Mouse (Mus musculus): ENCODE results near the gene Slc25a47. TPM values are rescaled to one million over a fixed set of nuclear protein-coding genes. Genes with fewer than 3 reads are reported as not detected.

Slc25a47 gene
- 13.1 and 15.6 TPM in 2 replicates for polyA plus RNA-seq (2016; fragmentation: Nextera tagmentation; extraction: Ambion mirVana)

DNA sequence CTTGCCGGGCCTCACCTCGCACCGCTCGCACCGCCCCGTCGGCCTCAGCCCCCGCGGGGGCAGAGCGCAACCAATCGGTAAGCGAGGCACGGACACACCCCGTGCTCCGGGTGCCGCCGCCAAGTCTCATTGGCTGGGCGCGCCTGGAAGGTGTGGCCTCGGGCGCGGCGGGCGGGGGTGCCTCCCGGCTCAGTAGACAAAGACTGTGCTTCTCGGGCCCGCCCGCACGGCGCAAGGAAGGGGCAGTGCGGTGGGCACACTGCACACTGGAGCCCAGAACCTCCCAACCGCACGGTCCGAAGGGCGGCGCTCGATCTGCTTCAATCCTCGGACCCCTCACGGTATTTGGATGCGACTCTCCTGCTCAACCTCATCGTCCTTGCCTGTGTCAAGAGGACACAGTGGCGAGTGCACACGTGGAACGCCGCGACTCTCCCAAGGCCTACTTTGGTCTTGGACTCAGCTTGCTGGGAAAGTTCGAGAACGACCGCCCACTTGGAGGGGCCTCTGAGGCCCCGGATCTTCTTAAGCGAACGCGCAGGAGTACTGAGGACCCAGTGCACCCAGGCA, at the start of gene Slc25a47, which contains the start of gene Slc25a29:
Gene Slc25a47 (plus strand): TSS at position 207 of the 570 bp plus-strand sequence.
Gene Slc25a29 (minus strand): TSS at position 44 of the 570 bp plus-strand sequence.
- peak within 1 kb of the TSS; percentile 79 for H3K4me3 ChIP-seq
- 0 out of 2 replicates have a peak, but pooled peaks cover 9% of the 10 kb centered on the region for H3K27me3 ChIP-seq (ENCODE audit: low read depth, poor library complexity, severe bottlenecking)
- H3K27ac ChIP-seq: peak within 1 kb of the TSS; percentile 88
- H3K36me3 ChIP-seq: peaks cover 49% of the 10 kb centered on the region
- WGBS: under 1% methylated on average over 53 of the region's 53 CpGs
- peaks cover 49% of the 10 kb centered on the region for H3K4me1 ChIP-seq
- no peaks in the 10 kb centered on the region for H3K9me3 ChIP-seq (replicated peaks)
- DNase-seq (ENCODE audit: low spot score): peak; percentile 96

DNA sequence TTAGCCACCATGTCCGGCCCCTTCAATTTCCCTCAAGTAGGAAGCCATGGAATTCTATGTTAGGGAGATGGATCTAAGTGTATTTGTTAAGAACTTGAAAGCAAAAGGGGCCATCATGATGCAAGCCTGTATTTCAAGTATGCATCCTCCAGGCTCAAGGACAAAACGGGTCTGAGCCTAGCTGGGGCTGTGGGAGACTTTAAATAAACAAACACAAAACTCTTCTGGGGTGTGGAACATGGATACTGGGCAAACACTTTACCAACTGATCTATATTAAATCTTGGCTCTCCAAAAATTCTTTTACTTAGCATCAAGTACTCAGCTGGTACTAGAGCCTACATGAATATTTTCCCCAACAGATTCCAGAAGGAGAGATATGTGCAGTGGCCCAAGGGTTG, 48.5 kb upstream of the Slc25a47 start:
- WGBS: 90% methylated on average over 2 of the region's 2 CpGs
- peaks cover 44% of the 10 kb centered on the region for H3K36me3 ChIP-seq
- peaks cover 7% of the 10 kb centered on the region; the same call in 1 of the 2 replicates for H3K4me1 ChIP-seq
- no peak for DNase-seq (ENCODE audit: low spot score)
- no peaks in the 10 kb centered on the region for H3K9me3 ChIP-seq (replicated peaks)
- H3K4me3 ChIP-seq: no peak overlapping the region
- no peak overlapping the region for H3K27ac ChIP-seq
- no peaks in the 10 kb centered on the region for H3K27me3 ChIP-seq (ENCODE audit: low read depth, poor library complexity, severe bottlenecking)

DNA sequence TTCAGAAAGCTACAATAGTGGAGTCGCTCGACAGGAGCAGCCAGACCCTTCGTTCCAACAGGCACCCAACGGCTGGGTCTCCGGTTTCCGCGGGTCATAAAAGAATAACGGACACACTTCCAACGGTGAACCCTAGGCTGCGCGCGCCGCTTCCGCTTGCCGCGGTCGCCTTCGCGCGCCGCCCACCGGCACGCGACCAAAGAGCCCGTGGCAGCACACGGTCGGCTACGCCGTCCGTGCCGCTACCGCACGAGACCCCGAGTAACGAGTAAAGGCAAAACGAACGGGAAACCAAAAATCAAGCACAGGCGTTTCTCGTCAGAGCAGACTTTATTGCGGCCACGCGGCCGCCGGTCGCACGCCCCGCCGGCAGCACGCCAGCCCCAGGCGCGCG, 43.7 kb upstream of the Slc25a47 start:
- no peaks in the 10 kb centered on the region for H3K9me3 ChIP-seq (replicated peaks)
- H3K27ac ChIP-seq: peak overlapping the region; percentile 97
- H3K36me3 ChIP-seq: peaks cover 17% of the 10 kb centered on the region
- under 1% methylated on average over 52 of the region's 52 CpGs for WGBS
- DNase-seq (ENCODE audit: low spot score): peak; percentile 84
- H3K4me3 ChIP-seq: peak overlapping the region; percentile 92
- peaks cover 18% of the 10 kb centered on the region for H3K4me1 ChIP-seq
- no peaks in the 10 kb centered on the region for H3K27me3 ChIP-seq (ENCODE audit: low read depth, poor library complexity, severe bottlenecking)

DNA sequence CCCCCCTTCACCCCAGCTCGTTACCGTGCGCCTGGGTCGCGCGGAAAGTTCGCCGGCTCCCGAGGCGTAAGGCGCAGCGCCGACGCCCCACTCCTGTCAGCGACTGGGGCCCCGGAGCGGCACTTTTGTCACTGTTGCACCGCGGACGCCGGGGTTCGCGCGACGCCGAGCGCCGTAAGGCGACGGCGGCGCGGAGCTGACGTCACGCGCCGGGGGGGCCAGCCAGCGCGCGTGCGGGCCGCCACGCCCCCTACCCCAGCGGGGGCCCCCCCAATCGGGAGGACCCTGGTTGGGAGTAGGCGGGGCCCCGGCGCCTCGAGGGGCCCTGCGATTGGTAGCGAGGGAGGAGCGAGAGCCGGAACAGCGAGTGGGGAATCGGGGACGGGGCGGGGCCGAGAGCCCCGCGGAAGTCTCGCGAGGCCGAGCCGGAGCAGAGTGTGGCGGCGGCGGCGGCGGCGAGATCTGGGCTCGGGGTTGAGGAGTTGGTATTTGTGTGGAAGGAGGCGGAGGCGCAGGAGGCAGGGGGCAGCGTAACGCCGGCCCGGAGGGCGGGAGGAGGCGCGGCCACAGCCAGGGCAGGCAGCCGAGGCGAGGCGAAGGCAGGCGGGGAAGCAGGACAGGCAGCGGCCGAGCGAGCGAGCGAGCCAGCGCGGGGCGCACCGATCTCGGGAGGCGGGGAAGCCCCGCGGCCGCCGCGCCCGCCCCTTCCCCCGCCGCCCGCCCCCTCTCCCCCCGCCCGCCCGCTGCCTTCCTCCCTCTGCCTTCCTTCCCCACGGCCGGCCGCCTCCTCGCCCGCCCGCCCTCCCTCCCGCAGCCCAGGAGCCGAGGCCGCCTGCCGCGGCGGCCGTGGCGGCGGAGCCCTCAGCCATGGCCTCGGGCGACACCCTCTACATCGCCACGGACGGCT, 43.0 kb upstream of the Slc25a47 start, which contains the start of gene Yy1:
Gene Yy1 (plus strand): TSS at position 428 of the 907 bp plus-strand sequence.
- Histone ChIP-seq H3K36me3 (peaks cover 16% of the 10 kb centered on the region), H3K27ac (peak within 1 kb of the TSS; percentile 97), H3K4me1 (peaks cover 18% of the 10 kb centered on the region), H3K4me3 (peak within 1 kb of the TSS; percentile 92), H3K27me3 (ENCODE audit: low read depth, poor library complexity, severe bottlenecking) (no peaks in the 10 kb centered on the region), H3K9me3 (replicated peaks) (no peaks in the 10 kb centered on the region)
- under 1% methylated on average over 98 of the region's 127 CpGs for WGBS
- peak; percentile 98 for DNase-seq (ENCODE audit: low spot score)

DNA sequence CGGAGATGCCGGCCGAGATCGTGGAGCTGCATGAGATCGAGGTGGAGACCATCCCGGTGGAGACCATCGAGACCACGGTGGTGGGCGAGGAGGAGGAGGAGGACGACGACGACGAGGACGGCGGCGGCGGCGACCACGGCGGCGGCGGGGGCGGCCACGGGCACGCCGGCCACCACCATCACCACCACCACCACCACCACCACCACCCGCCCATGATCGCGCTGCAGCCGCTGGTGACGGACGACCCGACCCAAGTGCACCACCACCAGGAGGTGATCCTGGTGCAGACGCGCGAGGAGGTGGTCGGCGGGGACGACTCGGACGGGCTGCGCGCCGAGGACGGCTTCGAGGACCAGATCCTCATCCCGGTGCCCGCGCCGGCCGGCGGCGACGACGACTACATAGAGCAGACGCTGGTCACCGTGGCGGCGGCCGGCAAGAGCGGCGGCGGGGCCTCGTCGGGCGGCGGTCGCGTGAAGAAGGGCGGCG, 42.3 kb upstream of the Slc25a47 start:
- Histone ChIP-seq H3K4me3 (peak overlapping the region; percentile 92), H3K9me3 (replicated peaks) (no peaks in the 10 kb centered on the region), H3K27me3 (ENCODE audit: low read depth, poor library complexity, severe bottlenecking) (no peaks in the 10 kb centered on the region), H3K27ac (peak overlapping the region; percentile 97), H3K4me1 (peaks cover 18% of the 10 kb centered on the region), H3K36me3 (peaks cover 11% of the 10 kb centered on the region)
- peak; percentile 53 for DNase-seq (ENCODE audit: low spot score)
- under 1% methylated on average over 51 of the region's 71 CpGs for WGBS

DNA sequence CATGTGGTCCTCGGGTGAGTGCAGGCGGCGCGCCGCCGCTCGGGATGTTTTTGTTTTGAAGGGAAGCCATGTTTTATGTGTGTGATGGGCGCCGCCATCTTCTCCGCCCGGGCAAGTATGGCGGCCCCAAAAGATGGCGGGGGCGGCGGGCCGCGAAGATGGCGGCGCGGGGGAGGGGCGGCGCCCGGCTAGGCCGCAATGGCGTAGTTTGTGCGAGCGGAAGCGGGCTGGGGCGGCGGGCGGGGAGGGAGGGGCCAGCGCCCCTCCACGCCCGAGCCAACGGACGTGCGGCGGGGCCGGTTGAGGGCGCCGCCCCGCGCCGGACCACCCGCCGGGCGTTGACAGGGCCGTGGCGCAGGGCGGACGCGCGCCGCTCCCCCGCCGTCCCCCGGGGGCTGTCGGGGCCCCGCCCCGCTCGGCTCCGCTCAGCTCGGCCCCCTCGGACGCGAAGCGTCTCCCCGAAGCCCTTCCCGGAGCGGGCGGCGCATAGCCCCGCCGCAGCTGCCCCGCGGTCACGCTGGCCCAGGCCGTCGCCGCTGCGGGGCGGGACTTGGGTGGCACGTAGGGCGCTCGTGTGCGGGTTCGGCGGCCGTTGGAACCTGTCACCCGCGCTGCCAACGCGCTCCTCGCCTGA, 41.7 kb upstream of the Slc25a47 start:
- under 1% methylated on average over 92 of the region's 94 CpGs for WGBS
- Histone ChIP-seq H3K36me3 (peaks cover 13% of the 10 kb centered on the region), H3K4me1 (peaks cover 18% of the 10 kb centered on the region), H3K27me3 (ENCODE audit: low read depth, poor library complexity, severe bottlenecking) (no peaks in the 10 kb centered on the region), H3K9me3 (replicated peaks) (no peaks in the 10 kb centered on the region), H3K4me3 (peak overlapping the region; percentile 92), H3K27ac (peak overlapping the region; percentile 97)
- DNase-seq (ENCODE audit: low spot score): peak; percentile 89

DNA sequence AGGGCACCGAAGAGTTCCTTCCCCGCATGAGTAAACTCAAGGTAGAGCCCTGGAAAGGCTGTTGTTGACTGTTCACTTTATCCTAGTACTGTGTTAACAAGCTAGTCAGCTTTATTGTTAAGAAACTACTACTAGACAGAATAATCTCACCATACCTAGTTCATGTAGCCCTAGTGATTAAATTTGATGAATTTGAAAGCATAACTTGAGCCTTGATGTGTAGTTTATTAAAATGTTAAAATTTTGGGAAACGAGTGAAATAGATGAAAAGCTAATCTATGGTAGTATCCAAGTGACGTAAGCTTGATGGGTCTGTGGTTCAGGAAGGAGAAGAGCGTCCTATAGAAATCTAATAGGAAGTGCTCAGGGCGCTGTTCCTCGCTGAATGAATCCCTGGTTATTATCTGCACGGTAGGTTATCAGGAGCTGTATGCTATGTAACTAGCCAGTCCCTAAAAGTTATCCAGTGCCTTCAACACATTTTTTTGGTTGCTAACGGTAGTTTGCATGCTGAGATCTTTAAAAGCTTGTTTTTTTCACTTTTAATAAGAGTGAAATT, 40.8 kb upstream of the Slc25a47 start:
- H3K9me3 ChIP-seq (replicated peaks): no peaks in the 10 kb centered on the region
- peak overlapping the region; percentile 97 for H3K27ac ChIP-seq
- peaks cover 18% of the 10 kb centered on the region for H3K4me1 ChIP-seq
- H3K36me3 ChIP-seq: peaks cover 19% of the 10 kb centered on the region
- WGBS: 38% methylated on average over 9 of the region's 9 CpGs
- peak overlapping the region; percentile 92 for H3K4me3 ChIP-seq
- DNase-seq (ENCODE audit: low spot score): no peak
- no peaks in the 10 kb centered on the region for H3K27me3 ChIP-seq (ENCODE audit: low read depth, poor library complexity, severe bottlenecking)

DNA sequence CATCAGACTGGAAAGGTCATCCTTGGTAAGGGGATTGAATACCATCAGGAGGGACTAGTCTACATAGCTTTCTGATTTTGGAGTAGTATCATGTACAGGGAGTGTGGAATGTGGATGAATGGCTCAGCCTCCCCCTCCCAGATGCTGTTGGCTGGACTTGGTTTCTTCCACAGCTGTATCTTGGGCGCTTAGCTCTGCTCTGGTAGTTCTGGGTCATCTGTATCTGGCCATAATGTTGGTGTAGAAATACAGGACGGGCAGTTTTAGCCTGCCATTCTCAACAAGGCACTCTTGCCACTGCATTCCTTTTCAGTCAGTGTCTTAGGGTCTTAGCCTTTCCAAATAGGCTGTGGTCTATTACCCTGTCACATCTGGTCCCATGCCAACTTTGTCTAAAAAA, 34.2 kb upstream of the Slc25a47 start:
- H3K4me1 ChIP-seq: 0 out of 2 replicates have a peak, but pooled peaks cover 3% of the 10 kb centered on the region
- H3K27ac ChIP-seq: no peak overlapping the region
- no peak for DNase-seq (ENCODE audit: low spot score)
- H3K9me3 ChIP-seq (replicated peaks): no peaks in the 10 kb centered on the region
- H3K36me3 ChIP-seq: peaks cover 33% of the 10 kb centered on the region
- H3K4me3 ChIP-seq: no peak overlapping the region
- H3K27me3 ChIP-seq (ENCODE audit: low read depth, poor library complexity, severe bottlenecking): no peaks in the 10 kb centered on the region
- WGBS: 88% methylated on average over 2 of the region's 2 CpGs

DNA sequence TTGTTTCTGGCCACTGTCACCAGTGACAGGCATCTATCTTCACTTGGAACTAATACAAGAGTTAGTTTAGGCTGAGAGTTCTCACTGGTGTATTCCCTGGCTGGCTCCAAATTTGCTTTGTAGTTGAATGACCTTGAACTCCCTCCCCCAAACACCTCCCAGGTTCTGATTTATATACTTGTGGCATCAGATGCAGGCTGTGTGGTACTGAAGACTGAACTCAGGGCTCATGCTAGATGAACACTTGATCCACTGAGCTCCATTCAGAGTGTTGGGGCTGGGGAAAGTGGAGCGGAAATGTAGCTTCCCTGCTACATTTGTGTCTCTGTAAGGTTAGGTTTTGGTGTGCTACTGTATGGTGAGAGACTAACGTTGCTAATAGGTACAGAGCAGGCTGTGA, 31.5 kb upstream of the Slc25a47 start:
- no peak for DNase-seq (ENCODE audit: low spot score)
- H3K27me3 ChIP-seq (ENCODE audit: low read depth, poor library complexity, severe bottlenecking): no peaks in the 10 kb centered on the region
- H3K4me3 ChIP-seq: no peak overlapping the region
- H3K4me1 ChIP-seq: 0 out of 2 replicates have a peak, but pooled peaks cover 3% of the 10 kb centered on the region
- peaks cover 50% of the 10 kb centered on the region for H3K36me3 ChIP-seq
- no peaks in the 10 kb centered on the region for H3K9me3 ChIP-seq (replicated peaks)
- WGBS: 94% methylated on average over 2 of the region's 2 CpGs
- H3K27ac ChIP-seq: no peak overlapping the region

DNA sequence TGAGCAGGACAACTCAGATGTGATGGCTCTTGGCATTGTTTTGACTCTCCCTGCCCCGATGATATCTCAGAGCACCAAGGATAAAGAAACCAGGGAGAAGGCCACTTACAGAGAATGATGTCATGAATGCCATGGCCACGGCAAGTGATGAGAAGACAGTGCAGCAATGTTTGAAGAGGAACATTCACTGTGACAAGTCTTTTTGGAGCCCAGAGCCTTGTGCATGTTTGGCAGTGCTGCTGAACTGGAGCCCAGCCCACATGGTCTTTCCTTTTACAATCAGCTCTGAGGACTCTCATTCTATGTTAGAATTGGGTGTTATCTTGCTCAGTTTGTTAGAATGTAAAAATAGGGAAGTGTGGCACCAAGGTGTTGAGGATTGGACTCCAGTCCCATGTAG, 27.4 kb upstream of the Slc25a47 start:
- no peak overlapping the region for H3K27ac ChIP-seq
- DNase-seq (ENCODE audit: low spot score): no peak
- H3K4me3 ChIP-seq: no peak overlapping the region
- peaks cover 60% of the 10 kb centered on the region for H3K36me3 ChIP-seq
- WGBS: 87% methylated on average over 2 of the region's 2 CpGs
- H3K27me3 ChIP-seq (ENCODE audit: low read depth, poor library complexity, severe bottlenecking): no peaks in the 10 kb centered on the region
- H3K4me1 ChIP-seq: no peaks in the 10 kb centered on the region
- H3K9me3 ChIP-seq (replicated peaks): no peaks in the 10 kb centered on the region

DNA sequence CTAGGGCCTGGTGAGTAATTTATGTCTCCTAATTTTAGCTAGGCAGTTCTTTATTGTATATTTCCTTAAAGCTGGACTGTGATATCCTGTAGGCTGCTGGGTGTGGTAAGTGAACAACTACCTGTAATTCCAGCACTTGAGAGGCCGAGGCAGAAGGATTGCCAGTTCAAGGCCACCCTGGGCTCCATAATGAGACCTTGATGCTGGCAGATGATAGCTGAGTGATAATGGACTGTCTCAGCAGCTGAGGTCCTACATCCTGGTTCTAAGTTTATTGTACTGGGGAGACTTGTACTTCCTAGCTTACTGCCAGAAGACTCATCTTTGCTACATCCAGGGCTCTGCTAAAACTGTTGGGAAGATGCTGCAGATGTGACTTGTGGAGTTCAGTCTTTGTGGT, 26.1 kb upstream of the Slc25a47 start:
- DNase-seq (ENCODE audit: low spot score): no peak
- Histone ChIP-seq H3K36me3 (peaks cover 72% of the 10 kb centered on the region), H3K4me1 (no peaks in the 10 kb centered on the region), H3K4me3 (no peak overlapping the region), H3K9me3 (replicated peaks) (no peaks in the 10 kb centered on the region), H3K27me3 (ENCODE audit: low read depth, poor library complexity, severe bottlenecking) (no peaks in the 10 kb centered on the region), H3K27ac (no peak overlapping the region)
- WGBS: 83% methylated on average over 1 of the region's 1 CpGs

DNA sequence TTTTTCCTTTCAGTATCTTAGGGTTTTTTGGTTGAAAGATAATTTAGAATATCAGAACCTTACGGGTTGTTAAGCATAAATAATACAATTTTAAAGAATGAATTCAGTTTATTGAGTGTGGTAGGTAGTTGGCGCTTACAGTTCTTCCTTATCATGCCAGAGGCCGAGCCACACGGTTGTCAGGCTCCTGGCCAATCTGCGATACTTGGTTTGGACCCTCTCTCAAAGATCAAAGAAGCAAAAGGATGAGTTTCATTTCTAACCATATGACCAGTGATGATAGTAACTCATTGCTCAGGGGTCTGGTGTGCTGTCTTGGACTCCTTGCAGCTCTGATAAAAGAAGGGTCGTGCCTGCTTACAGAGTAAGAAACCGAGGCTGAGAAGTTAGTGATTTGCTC, 25.5 kb upstream of the Slc25a47 start:
- no peaks in the 10 kb centered on the region for H3K9me3 ChIP-seq (replicated peaks)
- WGBS: 90% methylated on average over 7 of the region's 7 CpGs
- H3K4me1 ChIP-seq: no peaks in the 10 kb centered on the region
- H3K27me3 ChIP-seq (ENCODE audit: low read depth, poor library complexity, severe bottlenecking): no peaks in the 10 kb centered on the region
- H3K4me3 ChIP-seq: no peak overlapping the region
- H3K27ac ChIP-seq: no peak overlapping the region
- DNase-seq (ENCODE audit: low spot score): no peak
- peaks cover 78% of the 10 kb centered on the region for H3K36me3 ChIP-seq
